Mouse (Mus musculus): ENCODE measurements at regions not wholly inside any gene's neighbourhood (a gene's known extent, or its start where the extent isn't known, plus 50 kb on each side); places are given as distances from the start of the nearest gene placed in this dataset.

DNA sequence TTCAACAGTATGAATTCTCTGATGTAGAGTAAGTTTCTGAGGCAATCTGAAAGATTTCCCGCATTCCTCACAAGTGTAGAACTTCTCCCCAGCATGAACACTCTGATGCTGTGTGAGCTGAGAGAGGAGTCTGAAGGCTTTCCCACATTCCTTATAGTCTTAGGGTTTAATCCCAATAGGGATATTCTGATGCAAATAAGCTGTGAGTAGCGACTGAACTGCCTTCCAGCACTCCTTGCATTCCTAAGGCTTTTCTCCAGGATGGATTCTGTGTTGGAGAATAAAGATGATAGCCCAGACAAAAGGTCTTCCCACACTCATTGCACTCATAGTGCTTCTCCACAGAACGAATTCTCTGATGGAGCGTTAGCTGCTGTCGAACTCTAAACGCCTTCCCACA is 152.6 kb upstream of the Api5 start:
- H3K36me3 ChIP-seq (ENCODE audit: insufficient read depth), result no peaks in the 10 kb centered on the region
- no peak overlapping the region for H3K4me2 ChIP-seq (ENCODE audit: low read depth)
- H3K4me3 ChIP-seq (ENCODE audit: low read depth, low read length), result no peak overlapping the region
- TF ChIP-seq CTCF (IDR thresholded peaks at IDR 0.05; ENCODE audit: low read depth), result no peak
- DNase-seq, result no peak
- no peaks in the 10 kb centered on the region for H3K4me1 ChIP-seq (ENCODE audit: insufficient read depth)
- H3K27me3 ChIP-seq (ENCODE audit: insufficient read depth, low read length), result no peaks in the 10 kb centered on the region
- no peak for ATAC-seq
- no peak overlapping the region for H3K9ac ChIP-seq
- 47% methylated on average over 6 of the region's 6 CpGs for WGBS
- no peaks in the 10 kb centered on the region for H3K9me3 ChIP-seq (ENCODE audit: low read length)
- no peak overlapping the region for H3K27ac ChIP-seq (ENCODE audit: low read depth, low read length)

DNA sequence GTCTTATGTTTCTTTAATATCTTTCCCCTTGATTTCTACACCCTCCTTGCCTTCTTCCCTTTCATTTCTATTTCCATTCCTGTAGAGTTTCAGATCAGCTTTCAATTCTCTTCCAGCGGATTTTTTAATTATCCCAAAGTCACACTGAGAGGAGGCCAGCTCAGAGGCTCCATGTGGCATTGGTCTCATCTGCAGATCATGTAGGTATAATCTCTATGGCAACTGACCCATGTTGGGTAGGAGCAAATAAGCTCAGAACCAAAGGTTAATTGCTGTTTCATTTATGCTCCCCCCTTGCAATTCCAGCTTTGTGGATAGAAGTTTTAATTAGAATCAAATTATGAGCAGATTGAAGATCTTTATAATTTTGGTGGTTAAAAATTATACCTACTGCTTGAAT is 149.3 kb upstream of the Api5 start:
- 51% methylated on average over 1 of the region's 1 CpGs for WGBS
- no peak for TF ChIP-seq CTCF (IDR thresholded peaks at IDR 0.05; ENCODE audit: low read depth)
- no peak overlapping the region for H3K27ac ChIP-seq (ENCODE audit: low read depth, low read length)
- H3K9me3 ChIP-seq (ENCODE audit: low read length), result no peaks in the 10 kb centered on the region
- ATAC-seq, result no peak
- H3K4me3 ChIP-seq (ENCODE audit: low read depth, low read length), result no peak overlapping the region
- H3K4me1 ChIP-seq (ENCODE audit: insufficient read depth), result no peaks in the 10 kb centered on the region
- H3K9ac ChIP-seq, result no peak overlapping the region
- H3K4me2 ChIP-seq (ENCODE audit: low read depth), result no peak overlapping the region
- no peak for DNase-seq
- H3K36me3 ChIP-seq (ENCODE audit: insufficient read depth), result no peaks in the 10 kb centered on the region
- no peaks in the 10 kb centered on the region for H3K27me3 ChIP-seq (ENCODE audit: insufficient read depth, low read length)

DNA sequence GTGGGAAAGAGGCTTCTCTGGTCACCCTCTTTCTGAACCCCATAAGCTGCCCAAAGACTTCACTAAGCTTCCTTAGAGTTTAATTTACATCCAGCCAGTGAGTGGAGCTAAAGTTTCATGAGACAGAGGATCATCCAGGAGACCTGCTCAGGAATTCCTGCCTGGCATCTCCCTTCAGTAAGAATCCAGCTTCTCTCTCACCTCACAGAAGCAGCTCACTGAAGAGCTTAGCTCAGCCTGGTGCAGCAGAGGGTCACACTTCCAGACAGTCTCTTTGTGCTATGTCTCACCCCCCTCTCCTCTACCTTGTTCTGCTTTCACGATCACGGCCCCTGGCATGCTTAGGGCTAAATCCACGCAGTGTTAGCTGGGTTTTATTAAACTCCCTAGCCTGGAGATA is 133.7 kb upstream of the Api5 start:
- no peak overlapping the region for H3K9ac ChIP-seq
- H3K9me3 ChIP-seq (ENCODE audit: low read length), result no peaks in the 10 kb centered on the region
- H3K27me3 ChIP-seq (ENCODE audit: insufficient read depth, low read length), result no peaks in the 10 kb centered on the region
- H3K4me2 ChIP-seq (ENCODE audit: low read depth), result no peak overlapping the region
- H3K36me3 ChIP-seq (ENCODE audit: insufficient read depth), result no peaks in the 10 kb centered on the region
- WGBS, result 33% methylated on average over 3 of the region's 3 CpGs
- H3K27ac ChIP-seq (ENCODE audit: low read depth, low read length), result no peak overlapping the region
- no peaks in the 10 kb centered on the region for H3K4me1 ChIP-seq (ENCODE audit: insufficient read depth)
- DNase-seq, result peak; percentile 50
- H3K4me3 ChIP-seq (ENCODE audit: low read depth, low read length), result no peak overlapping the region
- ATAC-seq, result peak; percentile 45; the same call in 1 of the 2 replicates
- 0 out of 2 replicates have a peak, but pooled peaks have one; percentile 36 for TF ChIP-seq CTCF (IDR thresholded peaks at IDR 0.05; ENCODE audit: low read depth)

GRCm38 (mm10) chr2:94541230-94541905 is 103.4 kb upstream of the Api5 start:
- no peak for TF ChIP-seq CTCF (IDR thresholded peaks at IDR 0.05; ENCODE audit: low read depth)
- H3K9me3 ChIP-seq (ENCODE audit: low read length), result no peaks in the 10 kb centered on the region
- H3K4me1 ChIP-seq (ENCODE audit: insufficient read depth), result no peaks in the 10 kb centered on the region
- ATAC-seq (peak; percentile 77), DNase-seq (peak; percentile 53)
- no peak overlapping the region for H3K4me3 ChIP-seq (ENCODE audit: low read depth, low read length)
- no peak overlapping the region for H3K4me2 ChIP-seq (ENCODE audit: low read depth)
- H3K36me3 ChIP-seq (ENCODE audit: insufficient read depth), result no peaks in the 10 kb centered on the region
- no peak overlapping the region for H3K27ac ChIP-seq (ENCODE audit: low read depth, low read length)
- 55% methylated on average over 3 of the region's 3 CpGs for WGBS
- H3K9ac ChIP-seq, result no peak overlapping the region
- H3K27me3 ChIP-seq (ENCODE audit: insufficient read depth, low read length), result no peaks in the 10 kb centered on the region

DNA sequence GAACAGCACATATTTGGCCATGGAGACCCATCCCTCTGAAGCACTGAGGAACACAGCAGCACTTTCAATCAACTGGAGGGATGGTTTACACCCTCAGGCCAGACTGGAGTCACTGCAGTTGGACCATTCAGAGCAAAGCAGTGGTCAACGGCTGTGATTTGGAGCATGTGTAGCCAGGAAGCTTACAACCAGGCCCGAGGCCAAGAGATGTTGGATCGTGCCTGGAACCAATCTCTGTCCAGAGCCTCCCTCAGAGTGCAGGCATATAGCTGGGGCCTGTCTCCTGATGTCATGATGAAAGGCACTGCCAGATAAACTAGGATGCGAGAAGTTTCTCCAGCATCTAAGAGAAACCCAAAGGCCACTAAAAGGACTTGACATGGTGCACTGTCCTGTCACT is 98.7 kb upstream of the Api5 start:
- DNase-seq, result no peak
- Histone ChIP-seq H3K9me3 (ENCODE audit: low read length) (no peaks in the 10 kb centered on the region), H3K4me2 (ENCODE audit: low read depth) (no peak overlapping the region), H3K27me3 (ENCODE audit: insufficient read depth, low read length) (no peaks in the 10 kb centered on the region), H3K36me3 (ENCODE audit: insufficient read depth) (no peaks in the 10 kb centered on the region), H3K4me3 (ENCODE audit: low read depth, low read length) (no peak overlapping the region), H3K4me1 (ENCODE audit: insufficient read depth) (no peaks in the 10 kb centered on the region), H3K27ac (ENCODE audit: low read depth, low read length) (no peak overlapping the region), H3K9ac (no peak overlapping the region)
- no peak for ATAC-seq
- 80% methylated on average over 4 of the region's 4 CpGs for WGBS
- TF ChIP-seq CTCF (IDR thresholded peaks at IDR 0.05; ENCODE audit: low read depth), result no peak

DNA sequence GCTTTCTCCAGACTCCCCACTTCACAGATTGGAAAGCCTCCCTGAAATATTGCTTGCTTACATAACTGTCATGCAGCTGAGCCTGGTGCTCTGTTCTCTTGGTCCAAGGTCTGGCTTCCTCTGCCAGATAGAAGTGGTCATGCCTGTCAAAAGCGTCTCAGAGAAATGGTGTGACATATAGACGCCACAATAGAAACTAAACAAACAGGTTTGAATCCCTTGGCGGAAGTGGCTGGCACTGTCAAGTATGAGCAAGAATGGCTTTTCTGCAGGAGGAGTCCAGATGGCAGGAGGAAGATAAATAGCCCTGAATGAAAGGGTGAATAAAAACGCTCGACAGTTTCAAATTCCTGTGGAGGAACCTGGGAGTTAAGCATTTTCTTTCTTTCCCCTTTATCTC is 93.2 kb upstream of the Api5 start:
- Histone ChIP-seq H3K36me3 (ENCODE audit: insufficient read depth) (no peaks in the 10 kb centered on the region), H3K9me3 (ENCODE audit: low read length) (no peaks in the 10 kb centered on the region), H3K4me2 (ENCODE audit: low read depth) (no peak overlapping the region), H3K27me3 (ENCODE audit: insufficient read depth, low read length) (no peaks in the 10 kb centered on the region), H3K4me1 (ENCODE audit: insufficient read depth) (no peaks in the 10 kb centered on the region), H3K27ac (ENCODE audit: low read depth, low read length) (no peak overlapping the region), H3K4me3 (ENCODE audit: low read depth, low read length) (no peak overlapping the region), H3K9ac (no peak overlapping the region)
- no peak for TF ChIP-seq CTCF (IDR thresholded peaks at IDR 0.05; ENCODE audit: low read depth)
- WGBS, result 37% methylated on average over 5 of the region's 5 CpGs
- ATAC-seq (peak; percentile 43; the same call in 1 of the 2 replicates), DNase-seq (no peak)

GRCm38 (mm10) chr2:94524536-94524935 is 86.6 kb upstream of the Api5 start:
- Histone ChIP-seq H3K4me2 (ENCODE audit: low read depth) (no peak overlapping the region), H3K27ac (ENCODE audit: low read depth, low read length) (no peak overlapping the region), H3K27me3 (ENCODE audit: insufficient read depth, low read length) (no peaks in the 10 kb centered on the region), H3K4me1 (ENCODE audit: insufficient read depth) (no peaks in the 10 kb centered on the region), H3K9ac (no peak overlapping the region), H3K4me3 (ENCODE audit: low read depth, low read length) (no peak overlapping the region), H3K9me3 (ENCODE audit: low read length) (no peaks in the 10 kb centered on the region), H3K36me3 (ENCODE audit: insufficient read depth) (no peaks in the 10 kb centered on the region)
- DNase-seq (no peak), ATAC-seq (no peak)
- no peak for TF ChIP-seq CTCF (IDR thresholded peaks at IDR 0.05; ENCODE audit: low read depth)
- WGBS, result 34% methylated on average over 6 of the region's 6 CpGs
